Mouse (Mus musculus): ENCODE data around the gene Desi2. TPM values are rescaled to one million over a fixed set of nuclear protein-coding genes. Genes with fewer than 3 reads are reported as not detected.
"Not testable (repeated sequence)": the region's sequence is repeated elsewhere in the genome, so short reads cannot be mapped to it uniquely, and the experiment has no call there.

Desi2 gene
- polyA plus RNA-seq, 1 experiment = 2.3 TPM

DNA sequence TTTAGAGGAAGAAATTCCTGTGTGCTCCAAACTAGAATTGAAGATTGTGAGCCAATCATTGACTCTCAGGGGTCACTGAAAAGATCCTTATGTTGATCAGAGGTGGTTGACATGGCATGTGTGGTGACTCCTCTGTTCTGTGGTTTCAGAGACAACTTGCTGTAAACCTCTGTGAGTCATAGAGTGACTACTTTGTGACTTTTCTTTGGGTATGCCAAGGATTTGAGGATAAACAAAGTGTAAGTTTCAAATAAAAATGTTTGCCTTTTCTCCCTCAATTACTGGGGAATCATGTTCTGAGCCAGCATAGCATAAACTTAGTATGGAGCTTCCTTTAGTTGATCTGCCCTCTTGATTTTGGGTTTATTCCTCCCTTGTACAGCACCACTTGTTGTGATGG is 31.1 kb downstream of the Desi2 start:
- Histone ChIP-seq H3K4me3 (replicated peaks) (no peak overlapping the region), H3K27me3 (replicated peaks) (no peaks in the 10 kb centered on the region), H3K36me3 (replicated peaks; ENCODE audit: low read length) (peaks cover 15% of the 10 kb centered on the region), H3K4me1 (peaks cover 10% of the 10 kb centered on the region; the same call in 1 of the 2 replicates), H3K9me3 (peaks cover 5% of the 10 kb centered on the region)
- TF ChIP-seq GATA1 (IDR thresholded peaks at IDR 0.05; ENCODE audit: borderline replicate concordance, low read length) = no peak
- TF ChIP-seq FLI1 (IDR thresholded peaks at IDR 0.05; ENCODE audit: low read length) = no peak

DNA sequence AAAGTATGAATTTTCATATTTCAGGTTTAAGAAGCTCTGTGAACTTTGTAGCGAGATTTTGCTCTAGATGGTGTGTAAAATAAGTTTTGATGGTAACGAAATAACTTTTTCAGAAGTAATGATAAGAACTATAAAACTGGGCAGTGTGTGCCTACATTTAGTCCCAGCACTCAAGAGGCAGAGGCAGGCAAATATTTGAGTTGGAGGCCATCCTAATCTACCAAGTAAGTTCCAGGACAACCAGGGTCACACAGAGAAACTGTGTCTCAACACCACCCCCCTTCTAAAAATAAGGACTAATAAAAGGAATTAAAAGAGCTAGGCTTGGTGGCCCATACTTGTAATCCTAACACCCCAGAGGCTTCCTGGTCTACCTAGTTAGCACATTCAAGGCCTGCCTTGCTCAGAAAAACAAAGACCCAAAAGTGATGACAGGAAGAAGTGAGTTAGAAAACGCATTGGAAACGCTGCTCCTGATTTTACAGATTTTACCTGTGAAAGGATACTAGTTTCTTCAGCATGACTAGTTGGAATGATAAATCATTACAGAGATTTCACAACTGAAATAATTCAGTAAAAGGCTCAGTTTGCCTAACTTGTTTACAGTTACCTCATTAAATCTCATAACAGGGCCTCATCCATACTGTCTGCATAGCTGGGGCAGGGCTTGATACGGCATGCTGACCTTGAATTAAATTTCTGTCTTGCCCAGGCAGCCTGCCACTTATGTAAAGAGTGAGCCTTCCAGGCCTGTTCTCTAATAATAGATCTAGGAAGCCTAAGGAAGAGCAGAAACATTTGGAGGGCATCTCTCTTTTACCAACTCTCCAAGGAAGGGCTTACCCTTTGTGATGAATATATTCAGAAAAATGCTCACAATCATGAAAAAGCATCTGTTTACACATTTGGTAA is 32.2 kb downstream of the Desi2 start:
- peaks cover 10% of the 10 kb centered on the region; the same call in 1 of the 2 replicates for H3K4me1 ChIP-seq
- peaks cover 16% of the 10 kb centered on the region for H3K9me3 ChIP-seq
- H3K36me3 ChIP-seq (replicated peaks; ENCODE audit: low read length) = peaks cover 26% of the 10 kb centered on the region
- H3K4me3 ChIP-seq (replicated peaks) = no peak overlapping the region
- TF ChIP-seq GATA1 (IDR thresholded peaks at IDR 0.05; ENCODE audit: borderline replicate concordance, low read length) (no peak), FLI1 (IDR thresholded peaks at IDR 0.05; ENCODE audit: low read length) (no peak)
- no peaks in the 10 kb centered on the region for H3K27me3 ChIP-seq (replicated peaks)

DNA sequence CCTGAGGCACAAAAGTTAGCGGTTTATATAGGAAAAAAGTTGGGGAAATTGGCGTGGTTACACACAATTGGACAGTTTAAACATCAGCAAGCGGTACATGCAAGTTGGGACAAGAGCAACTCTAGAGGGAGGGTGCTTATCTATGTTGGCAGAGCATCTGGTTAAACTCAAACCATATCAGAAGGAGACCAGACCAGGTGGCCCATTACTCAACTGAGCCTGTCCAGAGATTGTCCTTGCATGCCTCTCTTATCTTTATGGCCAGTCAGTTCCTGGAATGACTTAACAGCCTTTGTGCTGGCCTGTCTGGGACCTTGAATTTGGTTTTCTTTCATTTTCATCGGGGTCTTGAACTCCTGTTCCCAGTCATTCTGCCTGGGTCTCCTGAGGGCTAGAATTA is 41.7 kb downstream of the Desi2 start:
- Histone ChIP-seq H3K36me3 (replicated peaks; ENCODE audit: low read length) (peaks cover 85% of the 10 kb centered on the region), H3K9me3 (peaks cover 63% of the 10 kb centered on the region)
- not testable (repeated sequence) for H3K4me1 ChIP-seq; H3K27me3 ChIP-seq (replicated peaks); H3K4me3 ChIP-seq (replicated peaks)

DNA sequence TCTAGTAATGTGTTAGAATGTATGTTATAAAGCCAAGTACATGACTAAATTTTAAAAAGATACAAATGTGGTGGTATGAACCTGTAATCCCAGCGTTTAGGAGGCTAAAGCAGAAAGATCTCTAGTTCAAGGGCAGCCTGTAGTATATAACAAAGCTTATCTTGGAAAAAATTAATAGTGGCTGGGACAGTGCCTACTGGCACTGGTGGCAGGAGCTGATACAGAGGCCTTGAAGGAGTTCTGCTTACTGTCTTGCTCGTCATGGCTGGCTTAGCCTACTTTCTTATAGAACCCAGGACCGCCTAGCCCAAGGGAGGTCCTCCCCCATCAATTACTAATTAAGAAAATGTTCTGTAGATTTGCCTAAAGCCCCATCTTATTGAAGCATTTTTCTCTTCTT is 46.9 kb downstream of the Desi2 start:
- 0 out of 2 replicates have a peak, but pooled peaks cover 4% of the 10 kb centered on the region for H3K4me1 ChIP-seq
- TF ChIP-seq GATA1 (IDR thresholded peaks at IDR 0.05; ENCODE audit: borderline replicate concordance, low read length) (no peak), FLI1 (IDR thresholded peaks at IDR 0.05; ENCODE audit: low read length) (no peak)
- H3K36me3 ChIP-seq (replicated peaks; ENCODE audit: low read length) = peaks cover 53% of the 10 kb centered on the region
- H3K9me3 ChIP-seq = peaks cover 11% of the 10 kb centered on the region
- no peak overlapping the region for H3K4me3 ChIP-seq (replicated peaks)
- no peaks in the 10 kb centered on the region for H3K27me3 ChIP-seq (replicated peaks)

DNA sequence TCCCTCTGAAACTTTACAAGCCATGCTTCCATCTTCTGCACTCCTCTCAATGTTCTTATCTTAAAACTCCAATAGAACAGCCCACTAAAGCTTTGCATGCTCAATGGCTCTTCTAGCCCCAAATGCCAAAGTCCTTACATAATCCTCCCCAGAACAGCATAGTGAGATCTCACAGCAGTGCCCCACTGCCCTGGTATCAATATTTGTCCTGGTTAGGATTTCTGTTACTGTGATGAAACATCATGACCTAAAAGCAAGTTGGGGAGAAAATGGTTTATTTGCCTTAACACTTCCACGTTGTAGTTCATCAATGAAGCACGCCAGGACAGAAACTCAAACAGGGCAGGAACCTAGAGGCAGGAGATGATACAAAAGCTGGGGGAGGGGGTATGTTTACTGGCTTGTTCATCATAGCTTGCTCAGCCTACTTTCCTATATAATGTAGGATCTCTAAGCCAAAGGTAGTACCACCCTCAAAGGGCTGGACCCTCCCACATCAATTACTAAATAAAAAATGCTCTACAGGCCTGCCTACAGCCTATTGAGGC is 48.8 kb downstream of the Desi2 start:
- Histone ChIP-seq H3K36me3 (replicated peaks; ENCODE audit: low read length) (peaks cover 45% of the 10 kb centered on the region), H3K4me1 (0 out of 2 replicates have a peak, but pooled peaks cover 4% of the 10 kb centered on the region), H3K27me3 (replicated peaks) (no peaks in the 10 kb centered on the region), H3K4me3 (replicated peaks) (no peak overlapping the region), H3K9me3 (peaks cover 3% of the 10 kb centered on the region; the same call in 1 of the 2 replicates)
- no peak for TF ChIP-seq GATA1 (IDR thresholded peaks at IDR 0.05; ENCODE audit: borderline replicate concordance, low read length)
- TF ChIP-seq FLI1 (IDR thresholded peaks at IDR 0.05; ENCODE audit: low read length) = no peak

DNA sequence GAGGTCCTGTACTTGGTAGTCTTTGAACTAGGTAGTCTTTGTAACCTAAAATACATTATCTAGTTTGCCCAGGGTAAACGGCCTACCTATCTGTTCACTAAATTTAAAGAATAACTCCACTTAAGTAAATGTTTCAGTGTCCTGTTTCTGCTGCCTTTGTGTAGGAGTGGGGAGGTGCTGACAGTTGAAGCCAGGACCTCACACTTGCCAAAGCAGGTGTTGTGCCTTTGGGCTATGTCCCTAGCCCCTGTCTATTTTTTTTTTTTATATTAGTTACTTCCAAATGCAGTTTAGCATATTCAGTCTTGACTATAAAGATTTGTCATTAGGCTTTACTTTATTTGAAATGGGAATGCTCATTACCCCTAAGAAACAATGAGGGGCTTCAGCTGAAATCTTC is 51.5 kb downstream of the Desi2 start:
- H3K9me3 ChIP-seq = no peaks in the 10 kb centered on the region
- no peak overlapping the region for H3K4me3 ChIP-seq (replicated peaks)
- H3K27me3 ChIP-seq (replicated peaks) = no peaks in the 10 kb centered on the region
- 0 out of 2 replicates have a peak, but pooled peaks cover 4% of the 10 kb centered on the region for H3K4me1 ChIP-seq
- peaks cover 38% of the 10 kb centered on the region for H3K36me3 ChIP-seq (replicated peaks; ENCODE audit: low read length)
- TF ChIP-seq GATA1 (IDR thresholded peaks at IDR 0.05; ENCODE audit: borderline replicate concordance, low read length) = no peak
- TF ChIP-seq FLI1 (IDR thresholded peaks at IDR 0.05; ENCODE audit: low read length) = no peak

DNA sequence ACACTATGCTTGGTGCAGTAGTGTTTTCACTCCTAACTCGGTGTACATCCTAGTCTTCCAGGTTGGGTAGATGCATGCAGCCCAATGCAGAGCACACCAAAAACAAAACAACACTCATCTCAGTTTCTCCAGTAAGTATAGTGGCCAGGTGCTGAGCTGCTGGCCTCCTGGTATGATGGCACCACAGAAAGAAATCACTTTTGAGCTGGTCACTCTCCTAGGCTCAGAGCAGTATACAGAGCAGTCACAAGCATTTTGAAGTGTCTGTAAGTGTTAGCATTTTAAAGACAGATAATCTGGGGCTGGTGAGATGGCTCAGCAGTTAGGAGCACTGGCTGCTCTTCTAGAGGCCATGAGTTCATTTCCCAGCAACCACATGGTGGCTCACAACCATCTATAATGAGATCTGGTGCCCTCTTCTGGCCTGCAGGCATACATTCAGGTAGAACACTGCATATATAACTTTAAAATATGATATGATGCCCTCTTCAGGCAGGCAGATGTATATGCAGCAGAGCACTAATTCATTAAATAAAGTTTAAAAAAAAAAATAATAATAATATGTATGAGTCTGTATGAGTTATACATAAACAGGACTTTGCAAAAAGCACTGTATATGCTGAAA is 54.8 kb downstream of the Desi2 start:
- Histone ChIP-seq H3K9me3 (0 out of 2 replicates have a peak, but pooled peaks cover 4% of the 10 kb centered on the region), H3K4me1 (no peaks in the 10 kb centered on the region), H3K36me3 (replicated peaks; ENCODE audit: low read length) (peaks cover 63% of the 10 kb centered on the region), H3K27me3 (replicated peaks) (no peaks in the 10 kb centered on the region), H3K4me3 (replicated peaks) (no peak overlapping the region)
- TF ChIP-seq FLI1 (IDR thresholded peaks at IDR 0.05; ENCODE audit: low read length) = no peak
- TF ChIP-seq GATA1 (IDR thresholded peaks at IDR 0.05; ENCODE audit: borderline replicate concordance, low read length) = no peak

DNA sequence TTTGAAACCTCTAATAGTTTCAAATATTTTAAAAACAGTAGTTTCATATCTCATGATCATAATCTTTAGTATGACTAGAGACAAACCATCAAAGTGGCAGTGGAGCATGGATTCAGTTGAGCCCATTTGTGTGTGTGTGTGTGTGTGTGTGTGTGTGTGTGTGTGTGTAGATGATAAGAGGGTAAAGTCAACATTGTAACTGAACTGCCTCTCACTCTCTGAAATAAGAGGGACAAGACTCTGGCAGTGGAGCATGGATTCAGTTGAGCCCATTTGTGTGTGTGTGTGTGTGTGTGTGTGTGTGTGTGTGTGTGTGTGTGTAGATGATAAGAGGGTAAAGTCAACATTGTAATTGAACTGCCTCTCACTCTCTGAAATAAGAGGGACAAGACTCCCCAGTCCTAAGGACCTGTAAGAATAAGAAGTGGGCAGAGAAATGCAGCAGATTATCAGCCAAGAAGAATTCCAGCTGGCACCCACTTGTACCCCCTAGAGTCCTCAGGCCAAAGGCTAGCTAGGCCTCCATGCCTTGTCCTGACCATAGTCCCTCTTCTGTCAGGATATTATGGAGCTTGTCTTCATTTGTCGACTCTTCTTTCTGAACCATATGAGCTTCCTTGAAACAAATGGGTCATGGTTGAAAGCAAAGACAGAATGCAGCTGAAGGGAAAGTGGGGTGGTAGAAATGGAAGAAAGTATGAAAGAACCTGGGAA is 61.0 kb downstream of the Desi2 start:
- TF ChIP-seq GATA1 (IDR thresholded peaks at IDR 0.05; ENCODE audit: borderline replicate concordance, low read length) = no peak
- TF ChIP-seq FLI1 (IDR thresholded peaks at IDR 0.05; ENCODE audit: low read length) = no peak
- H3K27me3 ChIP-seq (replicated peaks) = no peaks in the 10 kb centered on the region
- H3K36me3 ChIP-seq (replicated peaks; ENCODE audit: low read length) = peaks cover 79% of the 10 kb centered on the region
- H3K9me3 ChIP-seq = 0 out of 2 replicates have a peak, but pooled peaks cover 4% of the 10 kb centered on the region
- no peaks in the 10 kb centered on the region for H3K4me1 ChIP-seq
- no peak overlapping the region for H3K4me3 ChIP-seq (replicated peaks)

DNA sequence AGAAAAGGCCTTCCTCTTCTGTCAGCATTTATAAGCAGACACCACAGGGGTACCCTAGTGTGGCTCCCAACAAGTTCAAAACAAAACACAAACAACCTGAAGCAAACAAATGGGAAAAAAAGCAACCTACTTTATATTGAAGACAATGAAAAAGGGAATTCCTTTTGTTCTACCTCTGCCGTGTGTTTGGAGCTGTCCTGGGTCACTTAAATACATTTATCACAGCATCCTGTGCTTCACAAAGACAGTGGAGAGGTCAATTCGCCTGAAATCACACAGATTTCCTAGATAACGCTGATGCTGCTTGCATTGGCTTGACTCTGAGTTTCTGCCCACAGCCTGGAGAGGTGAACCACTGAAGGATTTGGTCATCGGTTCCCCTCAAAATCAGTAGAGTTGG is 67.4 kb downstream of the Desi2 start:
- Histone ChIP-seq H3K9me3 (no peaks in the 10 kb centered on the region), H3K36me3 (replicated peaks; ENCODE audit: low read length) (peaks cover 60% of the 10 kb centered on the region), H3K27me3 (replicated peaks) (no peaks in the 10 kb centered on the region), H3K4me1 (no peaks in the 10 kb centered on the region), H3K4me3 (replicated peaks) (no peak overlapping the region)
- TF ChIP-seq FLI1 (IDR thresholded peaks at IDR 0.05; ENCODE audit: low read length) (no peak), GATA1 (IDR thresholded peaks at IDR 0.05; ENCODE audit: borderline replicate concordance, low read length) (no peak)
